Mouse (Mus musculus): ENCODE results near the gene Cpa1.

Gene Cpa1

GRCm38 (mm10) chr6:30638674-30639268, at the start of gene Cpa1:
Gene Cpa1, plus strand, starts transcription at chr6:30639218.
- no peak for DNase-seq (ENCODE audit: low read depth)

GRCm38 (mm10) chr6:30589819-30590218, 49.2 kb upstream of the Cpa1 start:
- no peak for DNase-seq (ENCODE audit: low read depth)

- DNase-seq (ENCODE audit: low read depth): no peak
Observed at GRCm38 (mm10) chr6:30591851-30592404, 47.1 kb upstream of the Cpa1 start.

GRCm38 (mm10) chr6:30592417-30592974, 46.5 kb upstream of the Cpa1 start:
- DNase-seq (ENCODE audit: low read depth): peak; percentile 73

- DNase-seq (ENCODE audit: low read depth): no peak
Observed at GRCm38 (mm10) chr6:30594364-30594763, 44.7 kb upstream of the Cpa1 start.

- DNase-seq (ENCODE audit: low read depth): no peak
Observed at GRCm38 (mm10) chr6:30596230-30596898, 42.7 kb upstream of the Cpa1 start.

- DNase-seq (ENCODE audit: low read depth): no peak
Observed at GRCm38 (mm10) chr6:30600033-30600432, 39.0 kb upstream of the Cpa1 start.

GRCm38 (mm10) chr6:30600995-30601394, 38.0 kb upstream of the Cpa1 start:
- DNase-seq (ENCODE audit: low read depth): no peak

- no peak for DNase-seq (ENCODE audit: low read depth)
Observed at GRCm38 (mm10) chr6:30604342-30604867, 34.6 kb upstream of the Cpa1 start.

- DNase-seq (ENCODE audit: low read depth): no peak
Observed at GRCm38 (mm10) chr6:30605111-30605510, 33.9 kb upstream of the Cpa1 start.

- DNase-seq (ENCODE audit: low read depth): peak; percentile 13
Observed at GRCm38 (mm10) chr6:30605672-30606071, 33.3 kb upstream of the Cpa1 start.

GRCm38 (mm10) chr6:30610710-30611109, 28.3 kb upstream of the Cpa1 start, which contains the start of gene Cpa5:
Gene Cpa5, plus strand, starts transcription at chr6:30611010.
- DNase-seq (ENCODE audit: low read depth): no peak

- DNase-seq (ENCODE audit: low read depth): no peak
Observed at GRCm38 (mm10) chr6:30611212-30611611, 27.8 kb upstream of the Cpa1 start.

GRCm38 (mm10) chr6:30614251-30614650, 24.8 kb upstream of the Cpa1 start:
- DNase-seq (ENCODE audit: low read depth): no peak

- DNase-seq (ENCODE audit: low read depth): no peak
Observed at GRCm38 (mm10) chr6:30615741-30616140, 23.3 kb upstream of the Cpa1 start.

GRCm38 (mm10) chr6:30616491-30616941, 22.5 kb upstream of the Cpa1 start:
- no peak for DNase-seq (ENCODE audit: low read depth)

GRCm38 (mm10) chr6:30617020-30617958, 21.7 kb upstream of the Cpa1 start:
- peak; percentile 33 for DNase-seq (ENCODE audit: low read depth)

- DNase-seq (ENCODE audit: low read depth): no peak
Observed at GRCm38 (mm10) chr6:30617959-30618590, 20.9 kb upstream of the Cpa1 start.

- no peak for DNase-seq (ENCODE audit: low read depth)
Observed at GRCm38 (mm10) chr6:30618735-30619134, 20.3 kb upstream of the Cpa1 start.

- DNase-seq (ENCODE audit: low read depth): no peak
Observed at GRCm38 (mm10) chr6:30619606-30620005, 19.4 kb upstream of the Cpa1 start.

- no peak for DNase-seq (ENCODE audit: low read depth)
Observed at GRCm38 (mm10) chr6:30620591-30620990, 18.4 kb upstream of the Cpa1 start.

All from 416B (cell line).